Mouse (Mus musculus) spleen, adult 2 months (tissue): Measurements from ENCODE around the gene Alox12. TPM values are rescaled to one million over a fixed set of nuclear protein-coding genes. Genes with fewer than 3 reads are reported as not detected.

ENCODE experiments used
- DNase-seq, 2 experiments: peaks; one replicate each; pipeline versions ENCODE4 v3.0.0 to v3.0.0-alpha.2; 2012 to 2021; ENCODE audit warnings: low spot score in 2 of 2, low read depth in 1 of 2
- H3K27ac ChIP-seq: fragments of 200-500 bp; 2 replicates; pipeline ENCODE4 v1.5.1; 2012; ENCODE audit warnings: low read length, inconsistent platforms; ENCODE audit not compliant: insufficient read depth
- H3K27me3 ChIP-seq: fragments of 200-500 bp; 2 replicates; pipeline ENCODE4 v1.6.1; 2012; ENCODE audit warnings: mild to moderate bottlenecking, moderate library complexity, low read length, inconsistent platforms; ENCODE audit not compliant: control insufficient read depth, insufficient read depth
- H3K36me3 ChIP-seq: fragments of 200-500 bp; 2 replicates; pipeline ENCODE4 v1.6.1; 2012; ENCODE audit warnings: mild to moderate bottlenecking, low read length, inconsistent platforms; ENCODE audit not compliant: control insufficient read depth, insufficient read depth
- H3K4me1 ChIP-seq: fragments of 200-500 bp; 2 replicates; pipeline ENCODE4 v1.6.1; 2011; ENCODE audit warnings: inconsistent platforms; ENCODE audit not compliant: control insufficient read depth, insufficient read depth, insufficient read length
- H3K4me3 ChIP-seq: fragments of 200-500 bp; 2 replicates; pipeline ENCODE4 v1.5.1; 2011; ENCODE audit warnings: mild to moderate bottlenecking, inconsistent platforms; ENCODE audit not compliant: insufficient read depth, insufficient read length; ENCODE audit errors: extremely low read depth
- CTCF ChIP-seq: fragments of 200-500 bp; IDR thresholded peaks from 2 replicates; pipeline ENCODE4 v1.5.1; 2011; ENCODE audit warnings: mild to moderate bottlenecking, inconsistent platforms; ENCODE audit not compliant: insufficient read depth, insufficient read length, insufficient replicate concordance; ENCODE audit errors: extremely low read depth
- POLR2A ChIP-seq: fragments of 200-500 bp; IDR thresholded peaks from 2 replicates; pipeline ENCODE4 v1.6.1; 2011; ENCODE audit warnings: low read depth, low read length, inconsistent platforms
- WGBS: fragments of 180-500 bp; shearing (Covaris S2); methylation state at CpG from one replicate; pipeline ENCODE4 v1.1.7; 2018; 5-methylcytosine and 5-hydroxymethylcytosine counted together
- polyA plus RNA-seq: library from polyadenylated mRNA; depleted of rRNA; stranded (reverse); fragments of >200 nt; gene quantifications from 2 replicates; pipeline ENCODE4 v1.2.3, GENCODE M21; 2012

Gene Alox12
- polyA plus RNA-seq, 1 experiment: 21.4 TPM

DNA sequence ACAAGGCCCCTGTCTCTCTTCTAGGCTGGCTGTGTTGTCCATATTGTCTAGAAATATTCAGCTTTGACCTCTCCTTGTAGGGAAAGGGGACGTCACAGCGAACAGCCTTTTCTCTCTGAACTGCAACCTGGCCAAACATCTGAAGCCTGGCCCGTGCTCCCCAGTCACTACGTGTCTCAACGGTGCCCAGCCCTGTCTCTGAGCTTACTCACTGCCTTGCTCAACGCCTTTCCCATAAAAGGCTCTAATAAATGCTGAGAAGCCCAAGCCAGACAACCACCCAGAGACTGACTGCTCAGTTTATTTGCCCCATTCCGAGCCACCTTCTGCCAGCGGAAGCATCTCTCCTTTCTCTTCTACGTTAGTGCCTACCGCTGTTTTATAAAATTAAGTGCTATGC, 32.9 kb upstream of the Alox12 start:
- no peak for DNase-seq
- TF ChIP-seq POLR2A: no peak
- TF ChIP-seq CTCF: no peak
- Histone ChIP-seq H3K36me3 (no peaks in the 10 kb centered on the region), H3K4me3 (no peak overlapping the region), H3K4me1 (no peaks in the 10 kb centered on the region), H3K27me3 (no peaks in the 10 kb centered on the region), H3K27ac (no peak overlapping the region)
- whole genome bisulfite sequencing: 94% methylated on average over 10 of the region's 10 CpGs

- 35% methylated on average over 5 of the region's 5 CpGs for WGBS
These were observed 30.5 kb upstream of the Alox12 start for GRCm38 (mm10) chr11:70285686-70286085.

DNA sequence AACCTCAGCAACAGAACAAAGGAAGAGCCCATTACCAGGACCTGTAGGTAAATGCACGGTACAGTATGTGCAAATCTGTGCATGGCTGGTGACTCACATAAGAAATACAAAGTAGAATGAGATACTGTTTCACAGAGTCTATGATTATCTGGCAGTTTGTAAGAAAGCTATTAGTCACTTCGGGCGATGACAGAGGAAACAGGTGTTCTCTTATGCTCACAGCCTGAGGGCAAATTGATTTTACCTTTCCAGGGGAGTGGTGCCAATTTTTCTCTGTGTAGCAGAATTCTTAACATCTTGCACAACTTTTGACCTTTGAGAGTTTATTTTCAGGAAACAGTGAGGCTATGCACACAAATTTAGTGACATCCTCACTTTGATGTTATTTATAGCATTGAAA, 29.6 kb upstream of the Alox12 start:
- TF ChIP-seq POLR2A (no peak), CTCF (no peak)
- 17% methylated on average over 3 of the region's 3 CpGs for WGBS
- Histone ChIP-seq H3K4me1 (no peaks in the 10 kb centered on the region), H3K36me3 (no peaks in the 10 kb centered on the region), H3K27ac (no peak overlapping the region), H3K4me3 (no peak overlapping the region), H3K27me3 (no peaks in the 10 kb centered on the region)
- DNase-seq: no peak

More at GRCm38 (mm10) chr11:70285686-70286085, 30.5 kb upstream of the Alox12 start:
- H3K4me3 ChIP-seq: no peak overlapping the region
- no peaks in the 10 kb centered on the region for H3K27me3 ChIP-seq
- H3K27ac ChIP-seq: no peak overlapping the region
- DNase-seq: no peak
- TF ChIP-seq CTCF (no peak), POLR2A (no peak)
- no peaks in the 10 kb centered on the region for H3K36me3 ChIP-seq
- H3K4me1 ChIP-seq: no peaks in the 10 kb centered on the region

DNA sequence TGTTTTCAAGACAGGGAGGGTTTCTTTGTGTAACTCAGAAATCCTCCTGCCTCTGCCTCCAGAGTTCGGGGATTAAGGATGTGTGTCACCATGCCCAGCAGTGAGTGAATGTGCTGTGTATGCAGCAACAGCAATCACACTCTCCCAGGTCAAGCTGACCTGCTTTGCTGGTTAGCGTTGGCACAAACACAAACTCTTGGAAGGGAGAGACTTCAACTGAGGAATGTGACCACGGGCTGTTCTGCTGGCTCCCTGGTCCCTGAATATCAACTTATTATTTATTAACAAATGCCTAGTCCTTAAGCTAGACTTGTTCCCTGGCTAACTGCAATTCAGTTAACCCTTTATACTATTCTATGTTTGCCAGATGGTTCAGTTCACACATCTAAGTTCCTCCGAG, 28.5 kb upstream of the Alox12 start:
- no peak overlapping the region for H3K27ac ChIP-seq
- no peak overlapping the region for H3K4me3 ChIP-seq
- no peaks in the 10 kb centered on the region for H3K27me3 ChIP-seq
- TF ChIP-seq POLR2A (no peak), CTCF (no peak)
- no peaks in the 10 kb centered on the region for H3K36me3 ChIP-seq
- no peak for DNase-seq
- WGBS: 84% methylated on average over 4 of the region's 4 CpGs
- no peaks in the 10 kb centered on the region for H3K4me1 ChIP-seq

DNA sequence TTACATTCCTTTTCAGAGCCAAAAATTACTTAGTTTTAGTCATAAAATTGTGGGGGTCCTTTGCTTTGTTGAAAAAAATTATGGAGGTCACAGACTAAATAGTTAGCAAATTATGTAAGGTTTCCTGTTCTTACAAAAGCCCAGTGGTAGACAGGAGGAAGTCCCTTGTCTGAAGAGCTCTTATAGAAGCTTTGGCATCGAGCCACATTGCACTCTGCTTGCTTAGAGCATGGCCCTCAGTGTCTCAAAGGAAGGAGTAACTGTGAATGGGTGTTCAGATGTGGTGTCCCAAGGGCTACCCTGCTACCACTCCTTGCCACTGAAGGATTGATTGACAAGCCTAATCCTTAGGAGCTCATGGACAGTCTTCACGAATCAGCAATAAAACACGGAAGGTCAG, 25.3 kb upstream of the Alox12 start:
- Histone ChIP-seq H3K27ac (no peak overlapping the region), H3K27me3 (no peaks in the 10 kb centered on the region), H3K36me3 (no peaks in the 10 kb centered on the region), H3K4me3 (no peak overlapping the region), H3K4me1 (no peaks in the 10 kb centered on the region)
- 15% methylated on average over 3 of the region's 3 CpGs for WGBS
- peak; percentile 5 to 14 for DNase-seq
- TF ChIP-seq POLR2A: no peak
- TF ChIP-seq CTCF: no peak

GRCm38 (mm10) chr11:70278961-70279360, 23.8 kb upstream of the Alox12 start:
- WGBS: 94% methylated on average over 3 of the region's 3 CpGs
- Histone ChIP-seq H3K4me3 (no peak overlapping the region), H3K27me3 (no peaks in the 10 kb centered on the region), H3K27ac (no peak overlapping the region), H3K36me3 (no peaks in the 10 kb centered on the region), H3K4me1 (no peaks in the 10 kb centered on the region)
- no peak for DNase-seq
- TF ChIP-seq POLR2A (no peak), CTCF (no peak)

DNA sequence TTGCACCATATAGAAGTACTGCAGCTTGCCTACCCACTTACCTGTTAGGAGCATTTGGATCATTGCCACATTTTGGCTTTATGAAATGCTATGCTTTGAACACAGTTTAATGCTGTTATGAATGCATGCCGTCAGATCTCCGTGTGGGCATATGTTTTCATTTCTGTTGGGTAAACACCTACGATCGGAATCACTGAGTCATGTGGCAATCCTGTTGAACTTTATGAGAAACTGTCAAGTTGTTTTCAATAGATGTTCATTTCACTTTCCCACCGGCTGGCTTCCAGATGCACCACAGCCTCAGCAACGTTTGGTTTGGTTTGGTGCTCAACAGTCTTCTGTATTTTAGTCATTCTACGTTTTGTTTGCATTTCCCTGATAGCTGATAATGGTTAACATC, 16.5 kb upstream of the Alox12 start:
- H3K4me1 ChIP-seq: no peaks in the 10 kb centered on the region
- TF ChIP-seq POLR2A (no peak), CTCF (no peak)
- H3K27ac ChIP-seq: no peak overlapping the region
- no peak for DNase-seq
- no peaks in the 10 kb centered on the region for H3K27me3 ChIP-seq
- no peak overlapping the region for H3K4me3 ChIP-seq
- WGBS: 88% methylated on average over 7 of the region's 7 CpGs
- no peaks in the 10 kb centered on the region for H3K36me3 ChIP-seq

GRCm38 (mm10) chr11:70266405-70266804, 11.3 kb upstream of the Alox12 start:
- 86% methylated on average over 1 of the region's 1 CpGs for WGBS
- H3K36me3 ChIP-seq: no peaks in the 10 kb centered on the region

More at GRCm38 (mm10) chr11:70266405-70266804, 11.3 kb upstream of the Alox12 start:
- H3K4me1 ChIP-seq: no peaks in the 10 kb centered on the region; the same call in 1 of the 2 replicates
- no peak for TF ChIP-seq POLR2A
- TF ChIP-seq CTCF: no peak
- no peaks in the 10 kb centered on the region for H3K27me3 ChIP-seq
- no peak overlapping the region for H3K4me3 ChIP-seq
- DNase-seq: no peak
- H3K27ac ChIP-seq: no peak overlapping the region
